Mouse (Mus musculus): Measurements from ENCODE around the gene P2rx1. TPM values are rescaled to one million over a fixed set of nuclear protein-coding genes. Genes with fewer than 3 reads are reported as not detected.

P2rx1 gene
- total RNA-seq, 2 experiments from 2014 or later, result 0.15 to 0.44 TPM

GRCm38 (mm10) chr11:73044229-73044755, 45.4 kb downstream of the P2rx1 start:
- H3K27ac ChIP-seq, result no peak overlapping the region
- no peak for TF ChIP-seq CTCF (conservative IDR thresholded peaks at IDR 0.05)
- no peak for DNase-seq (ENCODE audit: low spot score in 2 of 2)
- H3K4me3 ChIP-seq, result no peak overlapping the region

GRCm38 (mm10) chr11:73044789-73045188, 45.9 kb downstream of the P2rx1 start:
- H3K27ac ChIP-seq, result no peak overlapping the region

GRCm38 (mm10) chr11:73047542-73047996, 48.7 kb downstream of the P2rx1 start, which contains the start of gene Ncbp3:
TSS of gene Ncbp3 (plus strand) at chr11:73047783.
- DNase-seq (ENCODE audit: low spot score in 2 of 2), result peak; percentile 96 to 97
- Histone ChIP-seq H3K27ac (peak within 1 kb of the TSS; percentile 97), H3K4me3 (peak within 1 kb of the TSS; percentile 74)
- peak; percentile 77 for TF ChIP-seq CTCF (conservative IDR thresholded peaks at IDR 0.05)

More at GRCm38 (mm10) chr11:73044789-73045188, 45.9 kb downstream of the P2rx1 start:
- peak; percentile 36 for TF ChIP-seq CTCF (conservative IDR thresholded peaks at IDR 0.05)
- no peak for DNase-seq (ENCODE audit: low spot score in 2 of 2)
- H3K4me3 ChIP-seq, result no peak overlapping the region

- TF ChIP-seq CTCF (conservative IDR thresholded peaks at IDR 0.05), result no peak
- peak overlapping the region; percentile 97 for H3K27ac ChIP-seq
- DNase-seq (ENCODE audit: low spot score in 2 of 2), result peak in 1 of 2 experiments; percentile 39
- H3K4me3 ChIP-seq, result peak overlapping the region; percentile 74
Observed at GRCm38 (mm10) chr11:73048030-73048876, 49.4 kb downstream of the P2rx1 start.

GRCm38 (mm10) chr11:73049335-73049734, 50.4 kb downstream of the P2rx1 start:
- peak overlapping the region; percentile 32; the same call in 1 of the 2 replicates for H3K4me3 ChIP-seq
- peak overlapping the region; percentile 6; the same call in 1 of the 2 replicates for H3K27ac ChIP-seq
- peak; percentile 71 to 83 for DNase-seq (ENCODE audit: low spot score in 2 of 2)
- TF ChIP-seq CTCF (conservative IDR thresholded peaks at IDR 0.05), result peak; percentile 97

- TF ChIP-seq CTCF (conservative IDR thresholded peaks at IDR 0.05), result no peak
- H3K27ac ChIP-seq, result no peak overlapping the region
- H3K4me3 ChIP-seq, result no peak overlapping the region
- no peak for DNase-seq (ENCODE audit: low spot score in 2 of 2)
Observed at GRCm38 (mm10) chr11:73052795-73053194, 53.9 kb downstream of the P2rx1 start.

- no peak for TF ChIP-seq CTCF (conservative IDR thresholded peaks at IDR 0.05)
- DNase-seq (ENCODE audit: low spot score in 2 of 2), result no peak
- Histone ChIP-seq H3K4me3 (no peak overlapping the region), H3K27ac (no peak overlapping the region)
Observed at GRCm38 (mm10) chr11:73057701-73058100, 58.8 kb downstream of the P2rx1 start.

GRCm38 (mm10) chr11:73059630-73060029, 60.7 kb downstream of the P2rx1 start:
- Histone ChIP-seq H3K27ac (no peak overlapping the region), H3K4me3 (no peak overlapping the region)
- TF ChIP-seq CTCF (conservative IDR thresholded peaks at IDR 0.05), result no peak
- DNase-seq (ENCODE audit: low spot score in 2 of 2), result no peak

GRCm38 (mm10) chr11:73061413-73061812, 62.5 kb downstream of the P2rx1 start:
- no peak for DNase-seq (ENCODE audit: low spot score in 2 of 2)

More at GRCm38 (mm10) chr11:73061413-73061812, 62.5 kb downstream of the P2rx1 start:
- no peak overlapping the region for H3K4me3 ChIP-seq
- TF ChIP-seq CTCF (conservative IDR thresholded peaks at IDR 0.05), result no peak
- H3K27ac ChIP-seq, result no peak overlapping the region

Small RNA genes lying within 50 kb of the gene (microRNA-seq; reads per million reads assigned to microRNA genes)
- gene Gm44467, result 0 reads per million in 2 experiments

Other genes with a start within 250 kb of the P2rx1 start
- 10 to 100 TPM; 17.9 to 19.9 TPM for gene Cyb5d2, start 203.0 kb upstream of the P2rx1 start, total RNA-seq (2021)
- 10 to 100 TPM; 47.8 to 49.5 TPM for gene Zzef1, start 202.9 kb upstream of the P2rx1 start, total RNA-seq (2021)
- 1 to 10 TPM; 5.4 to 6.2 TPM for gene Atp2a3, start 37.9 kb upstream of the P2rx1 start, total RNA-seq (2021)
- gene Camkk1, start 19.9 kb downstream of the P2rx1 start, total RNA-seq (2021), result 100 to 1,000 TPM; 173 to 177 TPM
- gene Ncbp3, start 48.7 kb downstream of the P2rx1 start, total RNA-seq (2021), result 10 to 100 TPM; 10.6 to 11.8 TPM
- under 1 TPM; 0.15 to 0.20 TPM for gene Itgae, start 91.5 kb downstream of the P2rx1 start, total RNA-seq (2021)
- under 1 TPM; 0.33 to 0.44 TPM for gene Haspin, start 139.2 kb downstream of the P2rx1 start, total RNA-seq (2021)
- gene P2rx5, start 161.3 kb downstream of the P2rx1 start, total RNA-seq (2021), result 1 to 10 TPM; 2.0 to 3.1 TPM
- 10 to 100 TPM; 44.6 to 47.5 TPM for gene Emc6, start 177.9 kb downstream of the P2rx1 start, total RNA-seq (2021)
- gene Tax1bp3, start 178.0 kb downstream of the P2rx1 start, total RNA-seq (2021), result 1 to 10 TPM; 9.2 TPM
- gene Ctns, start 199.9 kb downstream of the P2rx1 start, total RNA-seq (2021), result 10 to 100 TPM; 20.1 to 23.2 TPM
- gene Shpk, start 200.4 kb downstream of the P2rx1 start, total RNA-seq (2021), result 1 to 10 TPM; 3.1 to 3.2 TPM
- gene Trpv1, start 235.2 kb downstream of the P2rx1 start, total RNA-seq (2021), result not detected